Mouse (Mus musculus) liver, embryonic 14.5 days (tissue): ENCODE results near the gene Lsr. TPM values are rescaled to one million over a fixed set of nuclear protein-coding genes. Genes with fewer than 3 reads are reported as not detected.
"Not testable (repeated sequence)": the region's sequence is repeated elsewhere in the genome, so short reads cannot be mapped to it uniquely, and the experiment has no call there.

Source experiments
- ATAC-seq: fragments of 200-750 bp; cut with Nextera tagmentation; 2 replicates; pipeline ENCODE4 v1.8.0; 2017; ENCODE audit warnings: moderate number of reproducible peaks, mild to moderate bottlenecking, moderate library complexity; ENCODE audit not compliant: insufficient read depth
- DNase-seq, 3 experiments: peaks; one replicate each; pipeline ENCODE4 v3.0.0-alpha.2; 2012 to 2013; ENCODE audit warnings: low read depth in 3 of 3, low spot score in 3 of 3
- H3K27ac ChIP-seq: fragments of 300-500 bp; sonication (generic); 2 replicates; pipeline ENCODE4 v1.5.1; 2014; ENCODE audit warnings: moderate library complexity, mild to moderate bottlenecking, control low read depth, inconsistent platforms
- H3K27me3 ChIP-seq: fragments of 300-500 bp; sonication (generic); 2 replicates; pipeline ENCODE4 v1.6.1; 2014; ENCODE audit warnings: mild to moderate bottlenecking, low read length, moderate library complexity; ENCODE audit not compliant: control insufficient read depth, insufficient read depth
- H3K36me3 ChIP-seq: fragments of 300-500 bp; sonication (generic); replicated peaks from 2 replicates; pipeline ENCODE4 v1.6.1; 2014; ENCODE audit warnings: low read depth; ENCODE audit not compliant: control insufficient read depth, insufficient read depth
- H3K4me1 ChIP-seq, 2 experiments: fragments of 200-500 bp in 1 of 2; fragments of 300-500 bp in 1 of 2; sonication (generic) in 1 of 2; replicated peaks; 2 replicates each; pipeline ENCODE4 v1.6.1; 2012 to 2014; ENCODE audit warnings: antibody characterized with exemption in 1 of 2, inconsistent platforms in 1 of 2, low read length in 1 of 2; ENCODE audit not compliant: control insufficient read depth in 2 of 2, insufficient read depth in 2 of 2
- H3K4me2 ChIP-seq: fragments of 300-500 bp; sonication (generic); 2 replicates; pipeline ENCODE4 v1.6.1; 2014; ENCODE audit warnings: low read depth, mild to moderate bottlenecking, control low read depth, moderate library complexity
- H3K4me3 ChIP-seq, 2 experiments: fragments of 200-500 bp in 1 of 2; fragments of 300-500 bp in 1 of 2; sonication (generic) in 1 of 2; 2 replicates each; pipeline ENCODE4 v1.5.1; 2012 to 2014; ENCODE audit warnings: low read depth in 2 of 2, low read length in 2 of 2, mild to moderate bottlenecking in 2 of 2, control low read depth in 1 of 2, inconsistent platforms in 1 of 2, moderate library complexity in 1 of 2; ENCODE audit not compliant: insufficient read depth in 1 of 2
- H3K9ac ChIP-seq: fragments of 300-500 bp; sonication (generic); replicated peaks from 2 replicates; pipeline ENCODE4 v1.6.1; 2014; ENCODE audit warnings: mild to moderate bottlenecking, control low read depth, moderate library complexity
- H3K9me3 ChIP-seq: fragments of 300-500 bp; sonication (generic); 2 replicates; pipeline ENCODE4 v1.6.1; 2016; ENCODE audit warnings: low read length, mixed read lengths; ENCODE audit not compliant: control insufficient read depth
- CTCF ChIP-seq: IDR thresholded peaks from 2 replicates; pipeline ENCODE4 v1.5.1; 2016; ENCODE audit warnings: antibody characterized with exemption, low read depth, control low read depth
- EP300 ChIP-seq: IDR thresholded peaks from 2 replicates; pipeline ENCODE4 v1.6.1; 2016; ENCODE audit warnings: antibody characterized with exemption, low read depth
- WGBS: fragments of 180-500 bp; shearing (Covaris S2); extraction: QIAGEN DNeasy Blood & Tissue Kit; methylation state at CpG from one replicate; pipeline ENCODE4 v1.1.7; 2014; ENCODE audit not compliant: insufficient replicate concordance; 5-methylcytosine and 5-hydroxymethylcytosine counted together
- polyA plus RNA-seq, 2 experiments: library from polyadenylated mRNA; depleted of rRNA in 1 of 2; stranded (reverse) in 1 of 2; unstranded in 1 of 2; fragments of >200 nt; fragmentation: Nextera tagmentation in 1 of 2; extraction: Ambion mirVana in 1 of 2; gene quantifications; 2 replicates each; pipeline versions ENCODE4 v1.2.1 to v1.2.3; 2012 to 2014

The Lsr gene
- polyA plus RNA-seq, 2 experiments, result 14.3 to 15.1 TPM

DNA sequence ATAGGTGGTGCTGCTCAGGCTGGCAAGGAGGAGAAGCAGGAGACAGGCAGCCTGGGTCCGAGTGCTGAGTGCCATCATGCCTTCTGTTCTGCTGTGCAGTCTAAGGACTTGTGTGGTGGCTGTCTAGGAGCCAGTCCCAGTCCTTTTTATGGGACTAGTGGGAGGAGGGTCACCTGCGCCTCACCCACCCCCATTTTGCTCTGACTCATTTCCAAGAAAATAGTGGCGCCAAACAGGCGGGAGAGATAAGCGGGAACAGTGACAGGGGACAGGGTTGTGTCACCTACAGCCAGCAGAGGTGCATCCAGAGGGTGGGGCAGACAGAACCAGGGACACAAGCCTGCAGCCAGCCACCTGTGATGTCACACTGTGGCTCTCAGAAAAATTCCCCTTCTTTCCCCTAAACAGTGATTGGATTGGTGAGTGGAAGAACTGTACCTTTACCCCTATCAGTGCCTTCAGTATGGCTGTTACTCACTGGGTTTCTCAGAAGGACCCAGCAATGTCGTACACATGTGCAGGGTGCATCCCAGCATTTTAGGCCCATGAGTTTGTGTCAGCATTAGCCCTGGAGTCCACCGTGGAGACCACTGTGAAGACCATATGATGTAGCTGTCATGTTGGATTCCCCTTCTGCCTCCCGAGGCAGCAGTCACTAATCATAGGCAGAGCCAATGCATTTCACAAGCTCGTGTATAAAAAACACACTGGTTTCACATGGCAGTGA lies 29.2 kb downstream of the Lsr start, which contains the start of gene Hamp:
Hamp (minus strand) TSS at position 124 of the 727 bp plus-strand sequence.
- Histone ChIP-seq H3K27ac (no peak within 1 kb of the TSS), H3K4me1 (no peaks in the 10 kb centered on the region), H3K4me3 (no peak within 1 kb of the TSS), H3K36me3 (peaks cover 3% of the 10 kb centered on the region; the same call in 1 of the 2 replicates), H3K27me3 (no peaks in the 10 kb centered on the region), H3K9me3 (no peaks in the 10 kb centered on the region), H3K9ac (no peak within 1 kb of the TSS), H3K4me2 (no peak within 1 kb of the TSS)
- ATAC-seq (peak; percentile 7; the same call in 1 of the 2 replicates), DNase-seq (no peak)
- TF ChIP-seq EP300 (no peak), CTCF (no peak)
- 54% methylated on average over 9 of the region's 9 CpGs for WGBS

DNA sequence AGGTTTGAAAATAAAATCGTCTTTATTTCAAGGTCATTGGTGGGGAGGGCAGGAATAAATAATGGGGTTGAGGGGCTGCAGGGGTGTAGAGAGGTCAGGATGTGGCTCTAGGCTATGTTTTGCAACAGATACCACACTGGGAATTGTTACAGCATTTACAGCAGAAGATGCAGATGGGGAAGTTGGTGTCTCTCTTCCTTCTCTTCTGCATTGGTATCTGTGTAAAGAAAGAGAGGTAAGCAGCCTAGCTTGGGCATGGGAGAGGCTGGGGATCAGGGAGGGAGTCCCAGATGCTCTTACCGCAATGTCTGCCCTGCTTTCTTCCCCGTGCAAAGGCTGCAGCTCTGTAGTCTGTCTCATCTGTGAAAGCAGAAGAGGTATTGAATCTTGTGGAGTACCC lies 30.9 kb downstream of the Lsr start:
- ATAC-seq, H3K27ac ChIP-seq, H3K4me2 ChIP-seq, DNase-seq, H3K9ac ChIP-seq, H3K9me3 ChIP-seq, H3K27me3 ChIP-seq, H3K4me1 ChIP-seq, H3K4me3 ChIP-seq, H3K36me3 ChIP-seq: not testable (repeated sequence)
- WGBS, result 20% methylated on average over 3 of the region's 3 CpGs

DNA sequence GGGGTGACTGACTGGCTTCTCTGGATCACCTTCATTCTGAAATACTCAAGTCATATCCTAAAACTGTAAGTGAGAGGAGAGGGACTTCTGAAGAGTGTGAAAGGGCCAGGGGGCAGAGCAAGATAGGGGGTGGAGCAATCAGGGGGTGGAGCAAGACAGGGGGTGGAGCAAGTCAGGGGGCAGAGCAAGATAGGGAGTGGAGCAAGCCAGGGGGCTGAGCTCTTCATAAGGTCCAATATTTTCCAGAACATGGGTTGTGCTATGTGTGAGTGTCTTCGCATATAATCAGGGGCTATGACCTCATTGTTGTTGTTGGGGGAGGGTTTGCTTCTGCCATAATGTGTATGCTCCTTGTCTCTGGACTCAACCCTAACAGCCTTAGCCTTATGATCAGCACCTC lies 33.2 kb downstream of the Lsr start:
- not testable (repeated sequence) for H3K27ac ChIP-seq, H3K9me3 ChIP-seq, H3K9ac ChIP-seq, H3K36me3 ChIP-seq, DNase-seq, H3K4me3 ChIP-seq, H3K4me2 ChIP-seq, ATAC-seq, H3K27me3 ChIP-seq, H3K4me1 ChIP-seq
- WGBS, result 56% methylated on average over 1 of the region's 1 CpGs

DNA sequence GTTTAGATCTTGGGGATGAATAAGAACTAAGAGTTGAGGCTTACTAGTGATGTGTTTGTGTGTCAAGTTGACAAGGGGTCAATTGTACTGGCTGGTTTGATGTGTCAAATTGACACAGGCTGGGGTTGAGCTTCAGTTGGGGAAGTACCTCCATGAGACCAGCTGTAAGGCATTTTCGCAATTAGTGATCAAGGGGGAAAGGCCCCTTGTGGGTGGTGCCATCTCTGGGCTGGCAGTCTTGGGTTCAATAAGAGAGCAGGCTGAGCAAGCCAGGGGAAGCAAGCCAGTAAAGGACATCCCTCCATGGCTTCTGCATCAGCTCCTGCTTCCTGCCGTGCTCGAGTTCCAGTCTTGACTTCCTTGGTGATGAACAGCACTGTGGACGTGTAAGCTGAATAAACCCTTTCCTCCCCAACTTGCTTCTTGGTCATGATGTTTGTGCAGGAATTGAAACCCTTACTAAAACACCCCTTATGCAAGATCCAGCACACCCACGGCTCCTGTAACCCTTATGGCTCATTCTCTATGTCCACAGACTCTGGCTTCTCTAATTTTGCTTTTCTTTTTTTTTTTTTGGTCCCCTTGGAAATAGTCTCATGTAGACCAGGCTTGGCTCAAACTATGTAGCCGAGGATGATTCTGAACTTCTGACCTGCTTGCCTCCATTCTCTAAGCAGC lies 37.7 kb downstream of the Lsr start:
- H3K27ac ChIP-seq, H3K4me1 ChIP-seq, H3K27me3 ChIP-seq, H3K36me3 ChIP-seq, ATAC-seq, H3K9me3 ChIP-seq, H3K4me2 ChIP-seq, DNase-seq, H3K9ac ChIP-seq, H3K4me3 ChIP-seq: not testable (repeated sequence)
- WGBS, result 47% methylated on average over 6 of the region's 6 CpGs

DNA sequence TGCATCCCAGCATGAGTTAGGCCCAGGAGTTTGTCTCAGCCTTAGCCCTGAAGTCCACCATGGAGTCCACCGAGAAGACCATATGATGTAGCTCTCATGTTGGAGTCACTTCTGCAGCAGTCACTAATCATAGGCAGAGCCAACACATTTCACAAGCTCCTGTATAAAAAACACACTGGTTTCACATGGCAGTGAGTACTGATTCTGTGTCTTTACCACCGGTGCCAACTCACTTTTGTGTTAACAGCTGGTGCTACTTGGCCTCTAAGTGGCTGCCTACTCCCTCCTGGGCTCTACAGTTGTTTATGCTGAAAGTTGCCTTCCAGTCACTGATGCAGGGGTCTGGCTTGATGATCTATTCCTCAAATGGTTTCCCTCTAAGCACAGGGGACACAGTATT lies 48.7 kb downstream of the Lsr start, which contains the start of gene Hamp2:
Hamp2 (minus strand) TSS at position 101 of the 400 bp plus-strand sequence.
- 39% methylated on average over 2 of the region's 2 CpGs for WGBS
- not testable (repeated sequence) for ATAC-seq, H3K4me3 ChIP-seq, H3K9me3 ChIP-seq, H3K36me3 ChIP-seq, DNase-seq, H3K27ac ChIP-seq, H3K4me2 ChIP-seq, H3K9ac ChIP-seq, H3K27me3 ChIP-seq, H3K4me1 ChIP-seq
